Mouse (Mus musculus) G1E (cell line): ENCODE results near the gene Cfl2. TPM values are rescaled to one million over a fixed set of nuclear protein-coding genes. Genes with fewer than 3 reads are reported as not detected.
"Not testable (repeated sequence)": the region's sequence is repeated elsewhere in the genome, so short reads cannot be mapped to it uniquely, and the experiment has no call there.

Source experiments
- ATAC-seq: 2 replicates; pipeline ENCODE4 v1.8.0; 2016; ENCODE audit warnings: mild to moderate bottlenecking; ENCODE audit not compliant: insufficient number of reproducible peaks, poor library complexity, low FRiP score, severe bottlenecking; ENCODE audit errors: extremely low read depth
- DNase-seq: peaks from one replicate; pipeline ENCODE4 v3.0.0; 2012; ENCODE audit warnings: low spot score
- H3K27me3 ChIP-seq: 2 replicates; pipeline ENCODE4 v1.6.1; 2012; ENCODE audit warnings: mild to moderate bottlenecking, low read length, inconsistent platforms; ENCODE audit not compliant: insufficient read depth
- H3K36me3 ChIP-seq: replicated peaks from 2 replicates; pipeline ENCODE3; 2012; ENCODE audit warnings: mild to moderate bottlenecking, inconsistent platforms
- H3K4me1 ChIP-seq: 2 replicates; pipeline ENCODE4 v1.6.1; 2012; ENCODE audit warnings: low read depth, low read length, inconsistent platforms, mixed read lengths; ENCODE audit not compliant: insufficient read depth
- H3K4me3 ChIP-seq: 2 replicates; pipeline ENCODE4 v1.5.1; 2012; ENCODE audit warnings: low read depth, mild to moderate bottlenecking, inconsistent platforms, low read length, moderate library complexity, mixed read lengths
- H3K9me3 ChIP-seq: replicated peaks from 2 replicates; pipeline ENCODE4 v1.6.1; 2012; ENCODE audit warnings: inconsistent platforms
- CTCF ChIP-seq: IDR thresholded peaks from 2 replicates; pipeline ENCODE4 v1.5.1; 2012; ENCODE audit warnings: low read depth, low read length, inconsistent platforms, mixed read lengths
- GATA1 ChIP-seq: IDR thresholded peaks from 2 replicates; pipeline ENCODE4 v1.6.1; 2012; ENCODE audit warnings: borderline replicate concordance, low read length, inconsistent platforms, mixed read lengths
- GATA2 ChIP-seq: IDR thresholded peaks from 2 replicates; pipeline ENCODE4 v1.6.1; 2012; ENCODE audit warnings: low read depth, low read length, inconsistent platforms, borderline replicate concordance
- POLR2AphosphoS5 ChIP-seq: IDR thresholded peaks from 2 replicates; pipeline ENCODE4 v1.6.1; 2012; ENCODE audit warnings: low read depth, low read length, inconsistent platforms; ENCODE audit not compliant: insufficient replicate concordance
- TAL1 ChIP-seq: conservative IDR thresholded peaks from 2 replicates; pipeline ENCODE4 v1.6.1; 2012; ENCODE audit warnings: low read depth, low read length, inconsistent platforms, mixed read lengths
- polyA plus RNA-seq: library from polyadenylated mRNA; stranded (reverse); fragments of >175 nt; gene quantifications from 2 replicates; pipeline ENCODE4 v1.2.3, GENCODE M21; 2012
- total RNA-seq, 2 experiments: library from RNA; stranded (forward) in 1 of 2; stranded (reverse) in 1 of 2; fragments of 200-1000 nt in 1 of 2; fragments of >200 nt in 1 of 2; fragmentation: Nextera tagmentation in 1 of 2; gene quantifications; 2 replicates each; pipeline ENCODE4 v1.2.3; 2014 to 2017

Cfl2 gene
- total and polyA plus RNA-seq, 3 experiments = 3.1 to 53.0 (median 45.0) TPM

- Histone ChIP-seq H3K4me3 (no peak overlapping the region), H3K27me3 (peaks cover 9% of the 10 kb centered on the region), H3K4me1 (peaks cover 18% of the 10 kb centered on the region), H3K9me3 (no peaks in the 10 kb centered on the region), H3K36me3 (no peaks in the 10 kb centered on the region)
- DNase-seq (no peak), ATAC-seq (no peak)
- TF ChIP-seq TAL1 (no peak), GATA1 (no peak), POLR2AphosphoS5 (no peak)
Observed at GRCm38 (mm10) chr12:54833856-54834399, 28.7 kb downstream of the Cfl2 start.

GRCm38 (mm10) chr12:54831927-54832326 is 30.8 kb downstream of the Cfl2 start:
- not testable (repeated sequence) for H3K9me3 ChIP-seq, H3K4me3 ChIP-seq, ATAC-seq, H3K36me3 ChIP-seq, DNase-seq
- Histone ChIP-seq H3K27me3 (peaks cover 20% of the 10 kb centered on the region), H3K4me1 (peaks cover 16% of the 10 kb centered on the region)

GRCm38 (mm10) chr12:54830574-54830973 is 32.1 kb downstream of the Cfl2 start:
- peak; percentile 87 for DNase-seq
- peak; percentile 88 for TF ChIP-seq CTCF
- no peak for TF ChIP-seq TAL1
- no peak for TF ChIP-seq POLR2AphosphoS5
- TF ChIP-seq GATA2 = no peak

GRCm38 (mm10) chr12:54829876-54830275 is 32.8 kb downstream of the Cfl2 start:
- peaks cover 23% of the 10 kb centered on the region for H3K27me3 ChIP-seq
- no peak for TF ChIP-seq GATA2
- no peak for TF ChIP-seq TAL1
- TF ChIP-seq CTCF = no peak

More at GRCm38 (mm10) chr12:54830574-54830973, 32.1 kb downstream of the Cfl2 start:
- H3K9me3 ChIP-seq = no peaks in the 10 kb centered on the region
- peaks cover 15% of the 10 kb centered on the region for H3K4me1 ChIP-seq
- peaks cover 23% of the 10 kb centered on the region for H3K27me3 ChIP-seq
- H3K36me3 ChIP-seq = no peaks in the 10 kb centered on the region
- peak; percentile 51; the same call in 1 of the 2 replicates for ATAC-seq
- no peak overlapping the region for H3K4me3 ChIP-seq

GRCm38 (mm10) chr12:54828043-54828442 is 34.6 kb downstream of the Cfl2 start:
- TF ChIP-seq CTCF (no peak), GATA1 (no peak)
- peaks cover 18% of the 10 kb centered on the region for H3K27me3 ChIP-seq
- DNase-seq (no peak), ATAC-seq (no peak)
- H3K9me3 ChIP-seq = no peaks in the 10 kb centered on the region
- no peak overlapping the region for H3K4me3 ChIP-seq
- H3K4me1 ChIP-seq = peaks cover 2% of the 10 kb centered on the region; the same call in 1 of the 2 replicates
- no peaks in the 10 kb centered on the region for H3K36me3 ChIP-seq

More at GRCm38 (mm10) chr12:54829876-54830275, 32.8 kb downstream of the Cfl2 start:
- DNase-seq = no peak
- Histone ChIP-seq H3K36me3 (no peaks in the 10 kb centered on the region), H3K4me1 (peaks cover 8% of the 10 kb centered on the region), H3K4me3 (no peak overlapping the region), H3K9me3 (no peaks in the 10 kb centered on the region)
- ATAC-seq = no peak

- no peaks in the 10 kb centered on the region for H3K9me3 ChIP-seq
- no peak overlapping the region for H3K4me3 ChIP-seq
- TF ChIP-seq CTCF (peak; percentile 36; the same call in 1 of the 2 replicates), POLR2AphosphoS5 (no peak)
- ATAC-seq = 0 out of 2 replicates have a peak, but pooled peaks have one; percentile 40
- H3K27me3 ChIP-seq = peaks cover 18% of the 10 kb centered on the region
- H3K36me3 ChIP-seq = no peaks in the 10 kb centered on the region
- peaks cover 13% of the 10 kb centered on the region for H3K4me1 ChIP-seq
- DNase-seq = peak; percentile 50
Observed at GRCm38 (mm10) chr12:54825202-54825601, 37.5 kb downstream of the Cfl2 start.

- Histone ChIP-seq H3K4me1 (peaks cover 24% of the 10 kb centered on the region), H3K36me3 (no peaks in the 10 kb centered on the region), H3K27me3 (peaks cover 15% of the 10 kb centered on the region), H3K9me3 (no peaks in the 10 kb centered on the region), H3K4me3 (no peak overlapping the region)
- no peak for ATAC-seq
- TF ChIP-seq GATA1 = no peak
- no peak for TF ChIP-seq GATA2
- no peak for TF ChIP-seq CTCF
- TF ChIP-seq POLR2AphosphoS5 = no peak
- no peak for TF ChIP-seq TAL1
- DNase-seq = no peak
Observed at GRCm38 (mm10) chr12:54822836-54823426, 39.7 kb downstream of the Cfl2 start.
